Mouse (Mus musculus) gastrocnemius, postnatal 10 days (tissue): ENCODE measurements around the gene Cops4. TPM values are rescaled to one million over a fixed set of nuclear protein-coding genes. Genes with fewer than 3 reads are reported as not detected.

ENCODE experiments used
- DNase-seq: peaks from one replicate; pipeline ENCODE4 v3.0.0; 2021; ENCODE audit warnings: mixed read lengths
- microRNA-seq, 2 experiments: library from miRNA; unstranded; fragments of <30 nt; microRNA quantifications; one replicate each; pipeline ENCODE4 v1.2.0; 2021
- total RNA-seq, 2 experiments: library from RNA; stranded (reverse); gene quantifications; 2 replicates each; pipeline ENCODE4 v1.2.3; 2021

Cops4 gene
- total RNA-seq, 2 experiments from 2014 or later: 102 to 107 TPM

DNA sequence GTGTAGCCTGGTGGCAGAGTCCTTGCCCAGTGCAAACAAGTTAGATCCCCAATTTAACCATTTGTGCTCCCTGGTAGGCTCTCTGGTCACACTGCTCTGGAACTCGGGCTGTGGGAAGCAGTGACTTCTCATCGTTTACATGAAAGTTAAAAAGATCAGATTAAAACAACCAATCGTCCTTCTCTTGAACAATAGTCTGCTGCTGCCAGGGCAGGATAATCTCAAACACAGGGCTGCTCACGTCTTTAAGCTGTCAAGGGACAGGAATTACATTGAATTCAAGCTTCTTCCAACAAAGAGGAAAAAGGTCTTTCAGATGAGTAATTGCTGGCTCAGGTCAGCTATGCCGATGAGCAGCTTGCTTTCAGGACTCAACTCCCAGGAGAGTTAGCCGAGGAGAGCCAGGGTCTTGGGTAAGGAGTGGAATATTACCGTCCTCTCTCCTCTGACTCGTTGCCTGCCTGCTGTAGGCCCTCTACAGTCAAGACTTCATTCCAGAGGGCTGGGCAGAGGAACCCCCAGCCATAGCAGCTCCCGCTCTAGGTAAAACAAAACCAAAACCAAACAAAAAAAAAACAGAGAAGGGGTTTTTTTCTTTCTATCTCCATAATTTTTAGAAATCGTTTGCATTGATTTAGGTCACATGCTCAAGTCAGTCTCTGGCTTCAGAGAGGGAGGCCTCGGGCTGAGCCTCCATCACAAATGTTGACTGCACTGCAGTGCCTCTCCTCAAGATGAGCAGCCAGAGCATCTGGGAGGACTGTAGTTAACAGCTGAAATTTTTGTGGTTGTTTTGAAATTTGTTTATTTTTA lies 63.7 kb downstream of the Cops4 start:
- DNase-seq: no peak

DNA sequence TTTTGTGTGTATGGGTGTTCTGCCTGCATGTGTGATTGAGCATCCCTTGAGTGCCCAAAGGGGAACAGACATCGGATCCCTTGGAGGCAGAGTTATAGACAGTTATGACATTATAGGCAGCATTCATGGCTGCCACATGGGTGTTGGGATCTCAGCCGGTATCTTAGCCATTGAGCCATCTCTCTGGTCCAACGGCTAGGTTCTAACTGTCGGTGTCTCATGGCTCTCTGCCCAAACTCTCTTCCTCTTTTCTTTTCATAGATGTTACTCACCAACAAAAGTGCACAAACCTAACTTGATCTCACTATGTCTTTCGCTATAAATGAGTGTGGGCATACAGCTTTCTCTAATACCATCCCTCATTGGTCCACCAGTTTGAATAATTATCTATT lies 64.3 kb downstream of the Cops4 start:
- no peak for DNase-seq

DNA sequence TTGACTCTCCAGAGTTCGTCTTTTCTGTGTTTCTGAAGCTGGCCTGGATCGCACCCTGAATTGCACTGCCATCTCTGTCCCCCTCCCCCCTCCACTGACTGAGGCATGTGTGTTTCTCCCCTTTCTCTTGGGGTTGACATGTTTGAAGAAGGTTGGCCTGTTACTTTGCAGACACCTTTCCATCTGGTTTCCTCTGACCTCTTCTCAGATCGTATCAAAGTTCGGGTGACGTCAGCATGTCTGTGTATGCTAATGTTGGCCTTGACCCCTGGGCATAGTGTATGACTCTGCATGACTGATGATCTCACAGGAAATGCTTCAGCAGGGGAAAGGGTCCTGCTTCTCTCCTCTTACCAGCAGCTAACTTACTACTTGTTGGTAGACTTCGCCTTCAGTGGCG lies 65.0 kb downstream of the Cops4 start:
- no peak for DNase-seq

DNA sequence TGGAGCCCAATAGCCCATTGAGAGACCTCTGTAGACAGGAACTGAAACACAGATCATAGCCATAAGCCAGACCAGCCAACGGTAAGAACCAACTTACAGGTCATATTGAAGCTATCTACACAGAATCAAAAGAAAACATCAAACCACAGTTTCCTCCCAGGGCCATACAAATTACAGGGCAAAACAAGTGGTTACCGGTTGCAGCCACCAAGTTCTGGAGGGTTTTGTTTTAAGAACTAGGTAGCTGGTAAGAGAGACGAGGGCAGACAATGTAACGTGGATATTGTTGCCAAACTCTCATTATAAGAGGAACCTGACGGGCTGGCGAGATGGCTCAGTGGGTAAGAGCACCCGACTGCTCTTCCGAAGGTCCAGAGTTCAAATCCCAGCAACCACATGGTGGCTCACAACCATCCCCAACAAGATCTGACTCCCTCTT lies 67.1 kb downstream of the Cops4 start:
- no peak for DNase-seq

DNA sequence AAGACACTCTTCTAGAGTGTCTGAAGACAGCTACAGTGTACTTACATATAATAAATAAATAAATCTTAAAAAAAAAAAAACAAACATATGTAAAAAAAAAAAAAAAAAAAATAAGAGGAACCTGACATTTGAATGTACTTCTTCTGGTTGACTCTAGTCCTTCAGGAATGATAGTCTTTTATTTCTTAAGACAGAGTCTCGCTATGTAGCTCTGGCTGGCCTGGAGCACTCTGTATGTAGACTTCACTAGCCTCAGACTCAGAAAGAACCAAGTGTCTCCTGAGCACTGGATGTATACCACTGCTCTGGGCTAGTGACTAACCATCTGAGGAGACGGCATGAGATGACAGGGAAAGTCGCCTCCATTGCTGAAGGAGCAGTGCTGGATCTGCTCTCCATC lies 67.5 kb downstream of the Cops4 start:
- no peak for DNase-seq

DNA sequence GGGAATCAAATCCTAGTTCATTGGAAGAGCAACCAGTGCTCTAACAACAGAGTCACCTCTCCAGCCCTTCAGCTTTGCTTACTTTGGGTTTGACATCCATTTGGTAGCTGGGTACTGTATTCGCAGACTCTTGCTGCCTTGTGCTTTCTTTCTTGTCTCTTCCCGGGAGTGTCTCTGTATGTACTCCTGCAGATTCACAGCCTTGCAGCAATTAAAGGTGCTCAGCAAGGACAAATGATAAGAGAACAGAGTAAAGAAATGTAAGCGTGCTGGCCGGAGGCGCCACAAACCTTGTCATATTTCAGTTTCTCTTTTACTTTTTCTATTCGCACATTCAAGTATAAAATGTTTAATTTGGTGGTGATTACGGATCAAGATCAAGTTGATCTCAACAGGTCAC lies 69.0 kb downstream of the Cops4 start:
- no peak for DNase-seq

DNA sequence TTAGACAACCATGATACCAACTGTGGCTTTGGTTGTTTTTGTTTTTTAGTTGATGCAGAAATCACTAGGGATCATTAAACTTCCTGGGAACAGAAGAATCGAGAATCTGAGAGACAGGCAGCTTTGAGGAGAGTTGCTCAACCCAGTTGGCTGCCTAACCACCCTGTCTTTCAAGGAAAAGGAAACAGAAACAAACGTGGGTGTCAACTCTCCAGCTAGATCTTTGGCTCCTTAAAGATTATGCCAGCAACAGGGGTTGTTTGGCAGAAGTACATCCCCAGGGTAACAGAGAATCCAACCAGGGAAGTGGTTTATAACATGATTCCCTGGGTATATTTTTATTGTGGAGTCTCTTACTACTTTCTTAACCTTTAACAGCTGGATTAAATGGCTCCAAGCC lies 69.5 kb downstream of the Cops4 start:
- no peak for DNase-seq

DNA sequence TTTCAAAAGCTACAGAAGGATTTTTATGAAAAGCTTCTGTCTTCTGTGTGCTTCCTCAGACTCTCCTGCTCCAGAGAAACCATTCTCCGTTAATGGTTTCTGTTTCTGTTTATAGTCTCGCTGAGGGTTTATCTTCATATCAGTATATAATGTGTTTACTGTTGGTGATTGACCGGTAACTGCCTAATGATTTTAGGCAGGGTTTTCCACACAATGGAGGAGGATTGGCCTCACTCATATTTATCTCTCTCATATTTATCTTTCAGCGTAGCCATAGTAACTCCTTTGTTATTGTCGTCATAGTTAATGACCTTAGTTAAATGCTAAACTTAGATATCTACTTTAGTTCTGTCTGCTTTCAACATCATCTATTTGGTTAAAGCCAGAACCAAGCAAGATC lies 72.4 kb downstream of the Cops4 start:
- no peak for DNase-seq

DNA sequence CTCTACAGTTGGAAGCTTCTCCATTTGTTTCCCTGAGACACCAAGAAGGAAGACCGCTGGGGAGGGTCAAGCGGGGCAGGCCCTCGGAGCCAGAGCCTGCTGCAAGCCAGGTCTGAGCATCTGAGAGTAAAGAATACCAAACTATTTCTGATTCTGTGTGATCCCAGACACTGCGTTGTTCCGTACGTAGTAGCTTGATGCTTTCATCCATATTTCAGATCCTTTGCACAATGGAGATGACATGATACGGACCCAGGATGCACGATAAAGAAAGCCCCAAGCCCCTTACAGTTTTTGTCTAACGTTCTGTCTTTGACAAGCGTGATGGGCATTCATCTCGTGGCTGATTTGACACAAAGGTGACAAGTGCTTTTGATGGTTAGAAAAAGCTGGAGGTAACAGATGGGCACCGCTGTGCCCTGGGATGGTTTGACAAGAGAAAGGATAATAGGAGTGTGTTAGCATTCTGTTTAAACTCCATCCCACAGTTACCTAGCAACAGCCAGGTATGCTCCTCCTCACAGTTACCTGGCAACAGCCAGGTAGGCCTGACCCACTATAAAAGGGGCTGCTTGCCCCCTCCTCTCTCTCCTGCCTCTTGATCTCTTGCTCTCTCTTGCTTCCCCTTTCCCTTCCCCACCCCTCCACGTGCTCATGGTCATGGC lies 76.8 kb downstream of the Cops4 start:
- DNase-seq: no peak

DNA sequence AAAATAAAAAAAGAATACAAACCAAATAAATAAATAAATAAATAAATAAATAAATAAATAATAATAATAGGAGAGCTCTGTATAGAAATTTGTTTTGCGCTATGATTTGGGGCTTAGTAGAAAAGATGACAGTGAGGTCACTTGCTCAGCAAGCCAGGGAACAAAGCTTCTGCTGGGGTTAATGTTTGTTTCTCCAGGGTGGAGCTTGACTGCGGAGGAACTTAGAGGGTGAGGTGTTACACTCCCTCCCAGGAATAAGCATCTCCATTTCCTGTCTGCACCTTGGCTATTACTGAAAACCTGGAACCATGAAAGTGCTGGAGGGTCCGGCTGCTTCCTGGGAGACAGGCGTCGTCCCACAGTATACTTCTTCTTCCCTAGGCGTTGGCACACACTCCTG lies 77.9 kb downstream of the Cops4 start:
- DNase-seq: no peak

Small RNA genes lying within 50 kb of the gene (microRNA-seq; reads per million reads assigned to microRNA genes)
- 0 reads per million in 2 experiments for gene Gm23222

Other genes with a start within 250 kb of the Cops4 start
- gene Sec31a, start 102.1 kb upstream of the Cops4 start, total RNA-seq: 100 to 1,000 TPM in 1 of 2 experiments, 10 to 100 TPM in 1; 95.9 to 124 TPM
- gene Lin54, start 17.7 kb upstream of the Cops4 start, total RNA-seq: 1 to 10 TPM; 6.9 to 9.7 TPM
- 1 to 10 TPM; 1.8 to 4.4 TPM for gene Plac8, start 53.9 kb downstream of the Cops4 start, total RNA-seq
- gene Coq2, start 156.8 kb downstream of the Cops4 start, total RNA-seq: 10 to 100 TPM; 41.1 to 45.0 TPM
- gene Hpse, start 201.4 kb downstream of the Cops4 start, total RNA-seq: 1 to 10 TPM; 1.2 to 1.5 TPM